Mouse (Mus musculus): Measurements from ENCODE around the gene Degs2.

DNA sequence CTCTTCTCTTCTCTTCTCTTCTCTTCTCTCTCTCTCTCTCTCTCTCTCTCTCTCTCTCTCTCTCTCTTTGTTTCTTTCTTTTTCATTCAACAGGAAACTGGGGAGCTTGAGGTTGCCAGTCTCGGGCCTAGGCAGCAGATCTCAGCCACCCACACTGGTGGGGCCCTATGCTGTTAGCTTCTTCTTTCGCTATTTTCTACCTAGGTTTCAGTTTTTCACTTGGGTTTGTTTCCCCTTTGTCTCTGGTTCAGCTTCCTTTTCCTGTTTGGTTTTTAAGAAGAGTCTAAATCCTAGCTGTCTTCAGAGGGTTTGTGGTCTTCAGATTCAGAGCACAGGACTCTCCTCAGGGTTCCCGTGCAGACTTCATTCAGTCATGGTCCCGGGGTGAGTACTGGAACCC lies 66.6 kb downstream of the Degs2 start:
- TF ChIP-seq CTCF (IDR thresholded peaks at IDR 0.05; ENCODE audit: borderline replicate concordance, control insufficient read depth, extremely low read depth, insufficient read depth, low read length, poor library complexity) (no peak), POLR2A (IDR thresholded peaks at IDR 0.05; ENCODE audit: control insufficient read depth, extremely low read depth, insufficient read depth, low read length, poor library complexity) (no peak)
